Mouse (Mus musculus) testis, adult 2 months (tissue): Measurements from ENCODE around the gene Ttll4. TPM values are rescaled to one million over a fixed set of nuclear protein-coding genes. Genes with fewer than 3 reads are reported as not detected.

Source experiments
- H3K27ac ChIP-seq: fragments of 200-500 bp; 2 replicates; pipeline ENCODE4 v1.5.1; 2012; ENCODE audit warnings: low read depth, low read length; ENCODE audit not compliant: control insufficient read depth, insufficient read depth
- H3K27me3 ChIP-seq: fragments of 200-500 bp; 2 replicates; pipeline ENCODE4 v1.6.1; 2012; ENCODE audit warnings: mild to moderate bottlenecking, low read length, moderate library complexity; ENCODE audit not compliant: control insufficient read depth, insufficient read depth
- H3K36me3 ChIP-seq: fragments of 200-500 bp; 2 replicates; pipeline ENCODE4 v1.6.1; 2012; ENCODE audit warnings: mild to moderate bottlenecking, low read length; ENCODE audit not compliant: control insufficient read depth, insufficient read depth
- H3K4me1 ChIP-seq: fragments of 200-500 bp; 2 replicates; pipeline ENCODE4 v1.6.1; 2012; ENCODE audit warnings: low read length; ENCODE audit not compliant: control insufficient read depth, insufficient read depth
- H3K4me3 ChIP-seq: fragments of 200-500 bp; 2 replicates; pipeline ENCODE4 v1.5.1; 2012; ENCODE audit warnings: low read depth, mild to moderate bottlenecking, low read length, moderate library complexity, mixed read lengths; ENCODE audit not compliant: control insufficient read depth
- CTCF ChIP-seq: fragments of 200-500 bp; IDR thresholded peaks from 2 replicates; pipeline ENCODE4 v1.5.1; 2012; ENCODE audit warnings: low read depth, mild to moderate bottlenecking, inconsistent platforms, low read length, moderate library complexity; ENCODE audit not compliant: control insufficient read depth, insufficient read depth, insufficient replicate concordance
- POLR2A ChIP-seq: fragments of 200-500 bp; IDR thresholded peaks from 2 replicates; pipeline ENCODE4 v1.6.1; 2012; ENCODE audit warnings: low read depth, mild to moderate bottlenecking, inconsistent platforms, low read length, moderate library complexity; ENCODE audit not compliant: control insufficient read depth
- polyA plus RNA-seq: library from polyadenylated mRNA; depleted of rRNA; stranded (reverse); fragments of >200 nt; gene quantifications from 2 replicates; pipeline ENCODE4 v1.2.3, GENCODE M21; 2012; rRNA removed

Gene Ttll4
- polyA plus RNA-seq: 67.6 and 77.9 TPM in 2 replicates

- TF ChIP-seq POLR2A (peak; percentile 71), CTCF (peak; percentile 36; the same call in 1 of the 2 replicates)
- peak within 1 kb of the TSS; percentile 86 for H3K27ac ChIP-seq
- H3K27me3 ChIP-seq: no peaks in the 10 kb centered on the region
- H3K36me3 ChIP-seq: no peaks in the 10 kb centered on the region
- H3K4me1 ChIP-seq: peaks cover 2% of the 10 kb centered on the region; the same call in 1 of the 2 replicates
- peak within 1 kb of the TSS; percentile 94 for H3K4me3 ChIP-seq
Observed at GRCm38 (mm10) chr1:74661448-74662195, at the start of gene Ttll4. Gene Ttll4 (plus strand): TSS chr1:74661745.

- TF ChIP-seq POLR2A: no peak
- TF ChIP-seq CTCF: no peak
- 0 out of 2 replicates have a peak, but pooled peaks cover 1% of the 10 kb centered on the region for H3K36me3 ChIP-seq
Observed at GRCm38 (mm10) chr1:74624183-74624582, 37.4 kb upstream of the Ttll4 start.

DNA sequence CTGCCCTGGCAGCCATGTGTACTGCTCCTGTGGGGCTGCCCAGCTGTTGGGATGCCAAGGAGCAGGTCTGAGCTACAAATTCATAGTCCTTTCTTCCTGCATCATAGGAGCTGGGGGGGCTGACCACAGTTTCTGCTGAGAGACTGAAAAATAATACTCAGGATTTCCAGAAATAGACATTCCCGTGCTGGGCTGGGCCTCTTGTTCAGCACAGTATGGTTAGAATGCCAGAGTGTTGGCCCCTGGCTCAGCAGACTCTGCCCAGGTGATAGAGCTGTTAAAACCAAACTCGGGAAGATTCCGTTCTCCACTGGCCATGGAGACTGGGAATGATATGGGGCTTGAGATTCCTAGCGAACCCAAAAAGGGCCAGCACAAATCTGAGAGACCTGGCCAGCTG lies 35.5 kb upstream of the Ttll4 start:
- Histone ChIP-seq H3K27ac (no peak overlapping the region), H3K4me1 (no peaks in the 10 kb centered on the region), H3K27me3 (no peaks in the 10 kb centered on the region), H3K4me3 (no peak overlapping the region), H3K36me3 (0 out of 2 replicates have a peak, but pooled peaks cover 1% of the 10 kb centered on the region)
- TF ChIP-seq CTCF (no peak), POLR2A (no peak)

More at GRCm38 (mm10) chr1:74624183-74624582, 37.4 kb upstream of the Ttll4 start:
- Histone ChIP-seq H3K27ac (no peak overlapping the region), H3K4me3 (no peak overlapping the region), H3K4me1 (no peaks in the 10 kb centered on the region), H3K27me3 (no peaks in the 10 kb centered on the region)

GRCm38 (mm10) chr1:74628001-74628400 lies 33.5 kb upstream of the Ttll4 start:
- no peak overlapping the region for H3K27ac ChIP-seq
- no peaks in the 10 kb centered on the region for H3K27me3 ChIP-seq
- no peak overlapping the region for H3K4me3 ChIP-seq
- H3K36me3 ChIP-seq: no peaks in the 10 kb centered on the region
- TF ChIP-seq POLR2A (no peak), CTCF (no peak)
- no peaks in the 10 kb centered on the region for H3K4me1 ChIP-seq

DNA sequence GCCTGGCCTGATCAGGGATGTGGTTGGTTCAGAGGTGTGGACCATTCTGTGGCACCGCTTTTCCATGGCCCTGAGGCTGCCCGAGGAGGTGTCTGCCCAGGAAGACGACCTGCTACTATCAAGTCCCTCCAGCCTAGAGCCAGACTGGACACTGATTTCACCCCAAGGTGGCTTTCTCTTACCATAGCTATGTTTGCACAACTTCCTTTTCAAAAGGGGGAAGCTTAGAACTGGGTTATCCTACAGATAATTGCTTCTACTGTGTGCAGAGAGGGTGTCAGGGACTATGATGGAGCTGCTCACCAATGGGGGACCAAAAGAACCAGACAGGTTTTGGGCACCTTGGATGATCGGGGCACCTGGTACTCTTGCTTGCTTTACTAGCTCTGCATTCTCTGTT lies 28.8 kb upstream of the Ttll4 start:
- Histone ChIP-seq H3K36me3 (0 out of 2 replicates have a peak, but pooled peaks cover 1% of the 10 kb centered on the region), H3K27ac (no peak overlapping the region), H3K4me1 (no peaks in the 10 kb centered on the region), H3K4me3 (no peak overlapping the region), H3K27me3 (no peaks in the 10 kb centered on the region)
- TF ChIP-seq POLR2A (no peak), CTCF (no peak)

DNA sequence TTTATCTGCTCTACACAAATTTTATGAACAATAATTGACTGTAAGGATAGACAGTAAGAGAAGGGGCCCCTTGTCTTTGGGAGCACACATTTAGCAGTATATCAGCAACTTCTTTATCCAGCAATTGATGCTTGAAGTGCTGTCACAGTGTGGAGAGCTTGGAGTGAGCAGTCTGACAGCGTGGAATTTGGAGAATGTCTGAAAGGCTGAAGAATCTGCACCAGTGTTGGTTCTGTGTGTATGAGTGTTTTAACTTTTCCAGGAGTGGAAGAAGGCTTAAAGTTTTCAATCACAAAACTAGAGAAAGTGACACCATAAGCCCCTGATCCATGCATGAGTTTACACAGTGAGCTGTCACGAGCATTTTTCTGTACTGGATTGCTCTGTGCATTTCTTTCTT lies 18.0 kb upstream of the Ttll4 start:
- no peak overlapping the region for H3K4me3 ChIP-seq
- no peaks in the 10 kb centered on the region for H3K36me3 ChIP-seq
- H3K4me1 ChIP-seq: no peaks in the 10 kb centered on the region; the same call in 1 of the 2 replicates
- H3K27ac ChIP-seq: no peak overlapping the region
- TF ChIP-seq CTCF: no peak
- H3K27me3 ChIP-seq: no peaks in the 10 kb centered on the region

- no peak for TF ChIP-seq CTCF
- Histone ChIP-seq H3K36me3 (no peaks in the 10 kb centered on the region), H3K4me3 (no peak overlapping the region), H3K27ac (no peak overlapping the region), H3K27me3 (no peaks in the 10 kb centered on the region), H3K4me1 (no peaks in the 10 kb centered on the region; the same call in 1 of the 2 replicates)
Observed at GRCm38 (mm10) chr1:74643926-74644325, 17.6 kb upstream of the Ttll4 start.

GRCm38 (mm10) chr1:74662253-74662865 lies 814 bp downstream of the Ttll4 start:
- Histone ChIP-seq H3K4me3 (peak overlapping the region; percentile 94), H3K36me3 (no peaks in the 10 kb centered on the region), H3K27ac (peak overlapping the region; percentile 86), H3K27me3 (no peaks in the 10 kb centered on the region), H3K4me1 (peaks cover 4% of the 10 kb centered on the region; the same call in 1 of the 2 replicates)
- TF ChIP-seq POLR2A (no peak), CTCF (no peak)
